Mouse (Mus musculus) embryo, embryonic 10.5 days (tissue): ENCODE data around the gene Olfr802.

Experiments used
- DNase-seq: peaks from one replicate; pipeline ENCODE4 v3.0.0-alpha.2; 2015; ENCODE audit warnings: low spot score

The Olfr802 gene

DNA sequence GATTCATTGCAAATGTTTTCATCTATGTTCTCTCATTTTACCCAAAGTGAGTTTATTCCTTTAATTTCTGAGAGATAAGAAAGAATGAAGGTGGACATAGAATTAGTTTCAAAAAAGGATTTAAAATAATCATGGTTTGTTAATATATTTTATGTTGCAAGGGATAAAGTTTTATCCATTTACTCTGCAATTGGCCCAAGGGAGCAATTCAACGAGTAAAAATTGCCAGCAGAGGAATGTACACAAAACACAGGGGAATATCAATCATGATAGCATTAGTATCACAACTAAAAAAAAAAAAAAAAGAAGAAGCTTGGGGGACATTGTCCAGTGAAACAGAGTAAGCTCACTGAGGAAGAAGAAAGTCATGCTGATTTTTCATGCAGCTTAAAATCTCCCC is at the start of gene Olfr802:
Gene Olfr802 (minus strand): TSS at position 101 of the 400 bp plus-strand sequence.
- DNase-seq = no peak

- no peak for DNase-seq
These were observed 41.3 kb upstream of the Olfr802 start, which contains the start of gene Olfr805 for GRCm38 (mm10) chr10:129729275-129729674. Olfr805 (minus strand) TSS chr10:129729375.

DNA sequence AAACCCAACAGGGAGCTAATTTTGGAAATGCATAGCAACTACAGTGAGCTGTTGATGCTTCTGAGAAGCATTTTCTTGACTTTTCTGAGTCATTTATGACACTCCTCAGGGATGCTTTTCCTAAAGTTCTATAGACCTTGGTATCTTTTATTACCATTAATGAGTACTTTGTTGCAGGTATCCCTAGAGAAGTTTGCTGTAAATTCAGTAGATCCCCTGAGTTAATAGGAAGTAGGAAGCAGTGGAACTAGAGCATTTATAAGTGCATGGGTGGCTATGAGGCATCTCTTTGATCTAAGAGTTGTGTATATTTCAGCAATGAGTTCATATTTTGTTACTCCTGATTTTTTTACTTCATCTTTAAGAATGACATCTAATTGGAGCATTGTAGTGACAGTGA is 14.9 kb upstream of the Olfr802 start, which contains the start of gene Olfr804:
Gene Olfr804 (plus strand): TSS at position 301 of the 400 bp plus-strand sequence.
- no peak for DNase-seq

DNA sequence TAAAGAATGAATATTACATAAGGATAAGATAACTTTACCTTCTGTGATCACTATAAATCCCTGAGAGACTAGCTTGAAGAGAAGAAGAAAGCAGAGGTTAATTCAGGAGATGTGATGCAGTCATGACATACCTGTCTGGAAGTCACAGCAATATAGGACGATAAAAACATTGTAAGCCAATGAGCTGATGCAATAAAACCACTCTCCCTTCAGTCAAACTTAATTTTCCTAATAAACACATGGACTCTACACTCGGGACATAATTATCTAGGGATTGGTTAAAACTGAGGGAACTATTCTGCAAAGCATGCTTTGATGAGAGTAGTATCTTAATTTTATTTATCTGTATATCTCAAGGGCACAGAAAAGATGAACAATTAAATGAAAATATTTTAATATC is 6.2 kb upstream of the Olfr802 start, which contains the start of gene Olfr803:
Gene Olfr803 (minus strand): TSS at position 101 of the 400 bp plus-strand sequence.
- no peak for DNase-seq

DNA sequence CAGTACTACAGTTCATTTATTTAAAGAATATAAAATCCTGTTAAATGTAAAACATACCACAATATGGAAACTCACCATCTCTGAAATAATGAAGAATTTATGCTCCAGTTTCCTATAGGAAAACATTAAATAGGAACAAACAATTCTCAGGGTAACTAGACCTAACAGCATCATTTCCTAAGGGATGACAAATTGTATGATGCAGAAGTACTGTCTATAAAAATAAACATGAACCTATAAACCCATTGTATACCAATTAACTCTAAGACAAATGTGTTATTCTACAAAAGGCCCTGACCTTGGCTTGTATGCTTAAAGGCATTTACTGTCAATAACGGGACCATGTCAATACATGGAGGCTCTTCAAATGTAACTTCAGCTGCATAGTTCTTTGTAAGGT is 14.2 kb downstream of the Olfr802 start, which contains the start of gene Olfr801:
Gene Olfr801 (minus strand): TSS at position 101 of the 400 bp plus-strand sequence.
- no peak for DNase-seq

DNA sequence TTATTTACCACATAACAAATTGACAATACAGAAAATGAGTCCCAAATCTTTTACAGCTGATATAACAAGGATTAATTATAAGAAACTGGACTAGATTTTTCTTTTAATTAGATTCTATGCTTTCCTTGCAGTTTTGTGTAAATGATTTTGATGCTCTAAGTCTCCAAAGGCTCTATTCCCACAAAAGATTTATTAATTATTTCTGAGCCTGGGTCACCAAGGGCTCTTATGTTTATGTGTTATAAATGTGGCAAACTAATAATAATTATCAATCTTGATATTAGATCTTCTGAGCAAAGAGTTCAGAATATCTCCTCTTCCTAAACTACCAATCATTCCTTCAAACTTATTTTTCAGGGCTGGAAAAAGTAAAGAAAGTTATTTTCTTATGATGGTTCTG is 30.6 kb downstream of the Olfr802 start, which contains the start of gene Olfr800:
Gene Olfr800 (plus strand): TSS at position 301 of the 400 bp plus-strand sequence.
- DNase-seq = no peak

DNA sequence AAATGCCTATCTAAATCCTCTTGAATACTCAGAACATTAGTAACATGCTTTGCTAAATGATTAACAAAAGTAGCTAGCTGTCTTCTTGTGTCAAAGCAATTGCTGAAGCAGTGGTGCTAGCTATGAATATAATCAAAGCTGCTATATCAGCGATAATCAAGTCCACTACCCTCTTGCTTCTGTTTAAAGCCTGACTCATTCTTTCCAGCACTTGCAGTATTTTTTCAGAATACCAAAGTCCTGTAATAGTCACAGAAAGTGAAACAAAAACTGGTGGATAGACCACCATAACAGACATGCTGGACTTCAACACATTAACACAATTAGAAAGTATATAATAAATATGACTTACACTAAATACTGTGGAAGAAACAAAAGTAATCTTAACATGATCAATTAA is 36.2 kb downstream of the Olfr802 start:
- no peak for DNase-seq

DNA sequence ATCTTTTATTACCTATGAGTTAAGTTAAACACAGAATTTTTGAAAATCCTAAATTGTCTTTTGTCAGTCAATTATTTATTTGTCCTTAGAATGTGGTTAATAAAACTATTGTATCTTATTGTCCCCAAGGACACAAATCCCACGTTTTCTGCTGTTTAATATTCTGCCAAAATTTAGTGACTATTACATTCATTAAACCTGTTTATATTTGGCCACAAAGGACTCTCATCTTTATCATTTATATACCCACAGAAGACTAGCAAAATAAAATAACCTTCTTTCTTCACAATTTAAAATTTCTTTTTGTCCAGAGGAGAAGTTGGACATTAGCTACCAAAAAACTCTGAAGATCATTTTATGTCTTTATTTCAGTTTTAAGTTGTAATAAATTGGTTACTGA is 50.8 kb downstream of the Olfr802 start, which contains the start of gene Olfr799:
Gene Olfr799 (plus strand): TSS at position 301 of the 400 bp plus-strand sequence.
- no peak for DNase-seq

- no peak for DNase-seq
These were observed 60.1 kb downstream of the Olfr802 start, which contains the start of gene Olfr798 for GRCm38 (mm10) chr10:129627834-129628233. Olfr798 (minus strand) TSS chr10:129627934.
